Mouse (Mus musculus) lung, embryonic 16.5 days (tissue): ENCODE results near the gene Ccdc87. TPM values are rescaled to one million over a fixed set of nuclear protein-coding genes. Genes with fewer than 3 reads are reported as not detected.
"Not testable (repeated sequence)": the region's sequence is repeated elsewhere in the genome, so short reads cannot be mapped to it uniquely, and the experiment has no call there.

Source experiments
- ATAC-seq: fragments of 200-750 bp; cut with Nextera tagmentation; 2 replicates; pipeline ENCODE4 v1.8.0; 2017; ENCODE audit warnings: low read depth, mild to moderate bottlenecking, moderate library complexity
- H3K27ac ChIP-seq: fragments of 300-500 bp; sonication (generic); 2 replicates; pipeline ENCODE4 v1.5.1; 2014; ENCODE audit warnings: mild to moderate bottlenecking, control low read depth, low read length
- H3K27me3 ChIP-seq: fragments of 300-500 bp; sonication (generic); 2 replicates; pipeline ENCODE4 v1.6.1; 2014; ENCODE audit warnings: low read depth, low read length, mixed read lengths; ENCODE audit not compliant: control insufficient read depth, insufficient read depth
- H3K36me3 ChIP-seq: fragments of 300-500 bp; sonication (generic); 2 replicates; pipeline ENCODE4 v1.6.1; 2014; ENCODE audit warnings: low read length; ENCODE audit not compliant: control insufficient read depth, insufficient read depth
- H3K4me1 ChIP-seq: fragments of 300-500 bp; sonication (generic); replicated peaks from 2 replicates; pipeline ENCODE4 v1.6.1; 2014; ENCODE audit warnings: low read length, mixed read lengths; ENCODE audit not compliant: control insufficient read depth, insufficient read depth
- H3K4me2 ChIP-seq: fragments of 300-500 bp; sonication (generic); 2 replicates; pipeline ENCODE4 v1.6.1; 2014; ENCODE audit warnings: low read depth, low read length, control low read depth
- H3K4me3 ChIP-seq: fragments of 300-500 bp; sonication (generic); 2 replicates; pipeline ENCODE4 v1.5.1; 2014; ENCODE audit warnings: mild to moderate bottlenecking, low read length, control low read depth
- H3K9ac ChIP-seq: fragments of 300-500 bp; sonication (generic); 2 replicates; pipeline ENCODE4 v1.6.1; 2014; ENCODE audit warnings: low read length, control low read depth
- H3K9me3 ChIP-seq: fragments of 300-500 bp; sonication (generic); 2 replicates; pipeline ENCODE4 v1.6.1; 2016; ENCODE audit warnings: low read length; ENCODE audit not compliant: control insufficient read depth
- WGBS: fragments of 180-500 bp; shearing (Covaris S2); extraction: QIAGEN DNeasy Blood & Tissue Kit; methylation state at CpG from one replicate; pipeline ENCODE4 v1.1.7; 2014; 5-methylcytosine and 5-hydroxymethylcytosine counted together
- polyA plus RNA-seq: library from polyadenylated mRNA; unstranded; fragments of >200 nt; fragmentation: Nextera tagmentation; extraction: Ambion mirVana; gene quantifications from 2 replicates; pipeline ENCODE4 v1.2.1, GENCODE M21; 2015

Gene Ccdc87
- polyA plus RNA-seq, 1 experiment from 2014 or later = 0.65 TPM

DNA sequence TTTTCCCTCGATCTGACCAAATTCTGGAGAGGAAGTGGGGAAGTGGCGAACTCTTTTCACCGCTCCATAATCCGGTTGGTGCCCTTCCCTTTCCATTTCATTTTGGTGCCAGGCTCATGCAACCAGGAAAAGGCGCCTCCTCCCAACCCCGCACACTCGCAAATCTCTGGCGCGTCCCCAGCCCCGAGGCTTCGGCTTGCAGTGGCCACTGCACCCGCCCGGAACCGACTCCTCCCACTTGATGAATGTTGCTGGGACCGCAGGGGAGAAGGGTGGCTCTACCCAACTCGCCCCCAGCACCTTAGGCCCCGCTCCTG lies 28.5 kb upstream of the Ccdc87 start:
- 0% methylated on average over 17 of the region's 17 CpGs for WGBS
- no peak for ATAC-seq
- Histone ChIP-seq H3K4me1 (peaks cover 16% of the 10 kb centered on the region), H3K4me3 (peak overlapping the region; percentile 95), H3K9me3 (no peaks in the 10 kb centered on the region), H3K36me3 (no peaks in the 10 kb centered on the region), H3K9ac (peak overlapping the region; percentile 83), H3K27ac (peak overlapping the region; percentile 97), H3K27me3 (no peaks in the 10 kb centered on the region), H3K4me2 (peak overlapping the region; percentile 94)

DNA sequence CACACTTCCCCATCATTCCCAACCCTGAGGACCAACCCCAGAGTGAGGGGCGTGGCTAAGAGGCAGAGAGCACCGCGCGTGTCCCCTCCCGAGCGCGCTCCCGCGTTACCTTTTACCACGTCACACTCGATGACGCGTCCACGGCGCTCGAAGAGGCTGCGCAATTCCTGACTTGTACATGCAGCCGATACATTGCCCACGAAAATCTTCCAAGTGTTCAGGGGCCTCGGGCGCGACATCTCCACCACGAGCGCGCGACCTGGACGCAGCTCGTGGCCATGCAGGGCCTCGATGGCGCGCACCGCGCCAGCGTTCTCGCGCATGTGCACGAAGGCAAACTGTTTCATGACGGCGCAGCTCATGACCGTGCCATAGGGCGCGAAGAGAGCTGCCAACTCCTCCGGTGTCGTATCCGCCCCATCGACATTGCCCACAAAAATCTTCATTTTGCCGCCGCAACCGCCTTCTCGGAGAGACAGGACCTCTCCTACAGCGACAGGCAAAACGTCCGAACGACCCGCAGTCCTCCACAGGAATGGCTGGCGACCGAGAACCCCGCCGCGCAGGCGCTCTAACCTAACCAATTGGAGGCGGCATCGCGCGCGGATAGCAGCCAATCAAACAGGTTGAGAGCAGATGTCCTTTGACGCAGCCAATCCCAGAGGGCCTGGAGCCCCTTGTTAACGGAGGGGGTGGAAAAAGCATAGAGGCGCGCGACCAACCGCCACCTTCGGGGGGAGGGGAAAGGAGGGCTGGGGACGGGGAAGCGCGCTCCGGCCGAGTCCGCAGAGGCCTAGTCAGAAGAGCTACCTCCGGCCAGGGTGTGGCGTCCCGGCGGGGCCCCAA lies 27.9 kb upstream of the Ccdc87 start, which contains the start of the genes Gm21992 and Rbm14:
Gene Gm21992 (minus strand): TSS at position 550 of the 846 bp plus-strand sequence.
Gene Rbm14 (minus strand): TSS at position 572 of the 846 bp plus-strand sequence.
- under 1% methylated on average over 83 of the region's 83 CpGs for WGBS
- ATAC-seq = peak; percentile 99
- no peaks in the 10 kb centered on the region for H3K9me3 ChIP-seq
- peak within 1 kb of the TSS; percentile 98 for H3K9ac ChIP-seq
- peak within 1 kb of the TSS; percentile 94 for H3K4me2 ChIP-seq
- H3K36me3 ChIP-seq = no peaks in the 10 kb centered on the region
- no peaks in the 10 kb centered on the region for H3K27me3 ChIP-seq
- peak within 1 kb of the TSS; percentile 95 for H3K4me3 ChIP-seq
- peak within 1 kb of the TSS; percentile 97 for H3K27ac ChIP-seq
- H3K4me1 ChIP-seq = peaks cover 16% of the 10 kb centered on the region

DNA sequence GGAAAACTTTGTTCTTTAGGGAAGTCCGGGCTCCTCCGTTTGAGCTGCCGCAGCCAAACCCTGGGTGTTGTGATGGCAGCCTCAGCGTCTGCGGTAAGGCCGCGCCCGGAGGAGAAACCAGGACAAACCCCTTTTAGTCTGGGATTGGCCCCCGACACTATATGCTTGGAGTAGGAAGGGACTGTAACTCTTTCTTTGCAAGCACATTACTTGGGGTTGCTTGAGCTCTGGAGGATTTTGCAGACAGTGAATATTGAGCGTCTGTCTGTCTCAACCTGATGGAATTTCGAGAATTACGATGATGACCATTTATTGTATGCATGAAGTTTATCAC lies 27.3 kb upstream of the Ccdc87 start:
- ATAC-seq = peak; percentile 43
- peak overlapping the region; percentile 97 for H3K27ac ChIP-seq
- no peaks in the 10 kb centered on the region for H3K36me3 ChIP-seq
- H3K27me3 ChIP-seq = no peaks in the 10 kb centered on the region
- H3K9ac ChIP-seq = peak overlapping the region; percentile 98
- 2% methylated on average over 12 of the region's 12 CpGs for WGBS
- H3K4me3 ChIP-seq = peak overlapping the region; percentile 95
- H3K4me2 ChIP-seq = peak overlapping the region; percentile 70
- H3K4me1 ChIP-seq = peaks cover 16% of the 10 kb centered on the region
- H3K9me3 ChIP-seq = no peaks in the 10 kb centered on the region

DNA sequence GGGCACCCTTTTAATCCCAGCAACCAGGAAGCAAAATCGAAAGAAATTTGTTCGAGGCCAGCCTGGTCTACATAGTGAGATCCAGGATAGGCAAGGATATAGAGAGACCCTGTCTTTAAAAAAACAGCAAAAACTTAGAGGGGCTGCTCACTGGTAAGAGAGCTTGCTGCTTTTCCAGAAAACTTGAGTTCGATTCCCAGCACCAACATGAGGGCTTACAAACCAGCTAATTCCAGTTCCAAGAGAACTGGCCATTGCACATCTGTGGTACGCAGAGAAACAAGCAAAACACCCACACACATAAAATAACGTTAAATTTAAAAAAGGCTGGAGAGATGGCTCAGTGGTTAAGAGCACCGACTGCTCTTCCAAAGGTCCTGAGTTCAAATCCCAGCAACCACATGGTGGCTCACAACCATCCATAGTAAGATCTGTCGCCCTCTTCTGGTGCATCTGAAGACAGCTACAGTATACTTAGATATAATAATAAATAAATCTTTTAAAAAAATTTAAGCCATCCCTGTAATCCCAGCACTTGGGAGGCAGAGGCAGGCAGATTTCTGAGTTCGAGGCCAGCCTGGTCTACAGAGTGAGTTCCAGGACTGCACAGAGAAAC lies 26.7 kb upstream of the Ccdc87 start:
- peak overlapping the region; percentile 70 for H3K4me2 ChIP-seq
- H3K9ac ChIP-seq = peak overlapping the region; percentile 98
- H3K4me1 ChIP-seq = peaks cover 16% of the 10 kb centered on the region
- not testable (repeated sequence) for ATAC-seq, H3K27me3 ChIP-seq, H3K9me3 ChIP-seq, H3K36me3 ChIP-seq
- H3K4me3 ChIP-seq = peak overlapping the region; percentile 95
- 72% methylated on average over 8 of the region's 8 CpGs for WGBS
- peak overlapping the region; percentile 97 for H3K27ac ChIP-seq

DNA sequence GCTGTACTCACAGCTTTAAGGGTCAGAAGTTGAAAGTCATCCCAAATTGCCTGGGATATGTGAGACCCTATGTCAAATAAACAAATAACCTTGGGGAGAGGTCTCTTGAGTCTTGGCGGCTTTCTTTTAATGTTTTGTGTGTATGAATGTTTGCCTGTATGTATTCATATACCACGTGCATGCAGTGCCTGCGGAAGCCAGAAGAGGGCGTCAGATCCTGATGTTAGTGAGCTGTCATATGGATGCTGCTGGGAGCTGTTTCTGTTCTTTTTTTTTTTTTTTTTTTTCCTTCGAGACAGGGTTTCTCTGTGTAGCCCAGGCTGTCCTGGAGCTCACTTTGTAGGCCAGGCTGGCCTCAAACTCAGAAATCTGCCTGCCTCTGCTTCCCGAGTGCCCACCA lies 26.2 kb upstream of the Ccdc87 start:
- H3K4me3 ChIP-seq = no peak overlapping the region
- H3K27ac ChIP-seq = no peak overlapping the region
- no peak for ATAC-seq
- 87% methylated on average over 6 of the region's 6 CpGs for WGBS
- no peaks in the 10 kb centered on the region for H3K36me3 ChIP-seq
- no peak overlapping the region for H3K4me2 ChIP-seq
- no peak overlapping the region for H3K9ac ChIP-seq
- no peaks in the 10 kb centered on the region for H3K27me3 ChIP-seq
- peaks cover 13% of the 10 kb centered on the region for H3K4me1 ChIP-seq
- H3K9me3 ChIP-seq = no peaks in the 10 kb centered on the region

DNA sequence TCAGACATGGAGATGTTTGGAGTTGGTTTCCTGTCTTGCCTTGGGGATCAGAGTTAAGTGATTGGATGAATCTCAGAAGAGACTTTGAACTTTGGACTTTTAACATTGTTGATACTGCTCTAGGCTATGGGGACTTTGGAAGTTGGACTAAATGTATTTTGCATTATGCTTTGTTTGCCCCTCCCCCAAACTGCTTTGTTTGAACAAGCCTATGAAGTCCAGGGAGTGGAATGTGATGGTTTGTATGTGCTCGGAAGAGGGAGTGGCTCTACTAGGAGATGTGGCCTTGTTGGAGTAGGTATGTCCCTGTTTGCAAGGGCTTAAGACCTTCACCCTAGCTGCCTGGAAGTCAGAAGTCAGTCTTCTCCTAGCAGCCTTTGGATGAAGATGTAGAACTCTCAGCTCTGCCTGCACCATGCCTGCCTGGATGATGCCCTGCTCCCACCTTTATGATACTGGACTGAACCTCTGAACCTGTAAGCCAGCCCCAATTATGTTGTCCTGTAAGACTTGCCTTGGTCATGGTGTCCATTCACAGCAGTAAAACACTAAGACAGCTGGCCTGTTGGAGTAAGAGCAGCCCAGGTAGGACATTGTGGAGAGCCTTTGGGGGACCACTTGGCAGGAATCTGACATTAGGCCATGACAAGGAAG lies 21.9 kb upstream of the Ccdc87 start:
- 14% methylated on average over 1 of the region's 1 CpGs for WGBS
- no peak overlapping the region for H3K9ac ChIP-seq
- H3K27ac ChIP-seq = no peak overlapping the region
- no peaks in the 10 kb centered on the region for H3K9me3 ChIP-seq
- no peak overlapping the region for H3K4me3 ChIP-seq
- no peaks in the 10 kb centered on the region for H3K27me3 ChIP-seq
- no peak overlapping the region for H3K4me2 ChIP-seq
- no peaks in the 10 kb centered on the region for H3K36me3 ChIP-seq
- H3K4me1 ChIP-seq = no peaks in the 10 kb centered on the region; the same call in 1 of the 2 replicates
- peak; percentile 34; the same call in 1 of the 2 replicates for ATAC-seq

DNA sequence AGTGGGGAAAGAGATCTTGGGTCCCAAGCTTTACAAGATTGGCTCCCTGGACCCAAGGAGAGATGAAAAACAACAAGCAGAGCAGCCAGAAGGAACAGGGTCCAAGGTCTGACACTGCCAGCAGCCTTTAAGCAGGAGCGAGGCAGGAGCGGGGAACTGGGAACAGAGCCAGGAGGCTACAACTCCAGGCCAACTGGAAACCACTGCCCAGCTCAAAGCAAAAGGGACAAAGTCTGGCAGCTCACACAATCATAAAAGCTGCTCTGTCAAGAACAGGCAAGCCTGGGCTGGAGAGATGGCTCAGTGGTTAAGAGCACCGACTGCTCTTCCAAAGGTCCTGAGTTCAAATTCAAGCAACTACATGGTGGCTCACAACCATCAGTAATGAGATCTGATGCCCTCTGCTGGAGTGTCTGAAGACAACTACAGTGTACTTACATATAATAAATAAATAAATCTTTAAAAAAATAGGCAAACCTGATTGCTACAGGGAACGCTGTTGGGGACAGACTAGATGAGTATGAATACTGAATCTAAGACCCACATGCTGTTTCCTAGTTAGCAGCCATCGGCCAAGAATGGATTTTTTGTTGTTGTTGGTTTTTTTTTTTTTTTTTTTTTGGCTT lies 18.4 kb upstream of the Ccdc87 start:
- no peak overlapping the region for H3K4me3 ChIP-seq
- H3K36me3 ChIP-seq = peaks cover 3% of the 10 kb centered on the region; the same call in 1 of the 2 replicates
- ATAC-seq = peak; percentile 88
- H3K9ac ChIP-seq = no peak overlapping the region
- H3K9me3 ChIP-seq = no peaks in the 10 kb centered on the region
- H3K4me2 ChIP-seq = no peak overlapping the region
- no peaks in the 10 kb centered on the region for H3K4me1 ChIP-seq
- 63% methylated on average over 5 of the region's 5 CpGs for WGBS
- H3K27me3 ChIP-seq = no peaks in the 10 kb centered on the region
- H3K27ac ChIP-seq = no peak overlapping the region

DNA sequence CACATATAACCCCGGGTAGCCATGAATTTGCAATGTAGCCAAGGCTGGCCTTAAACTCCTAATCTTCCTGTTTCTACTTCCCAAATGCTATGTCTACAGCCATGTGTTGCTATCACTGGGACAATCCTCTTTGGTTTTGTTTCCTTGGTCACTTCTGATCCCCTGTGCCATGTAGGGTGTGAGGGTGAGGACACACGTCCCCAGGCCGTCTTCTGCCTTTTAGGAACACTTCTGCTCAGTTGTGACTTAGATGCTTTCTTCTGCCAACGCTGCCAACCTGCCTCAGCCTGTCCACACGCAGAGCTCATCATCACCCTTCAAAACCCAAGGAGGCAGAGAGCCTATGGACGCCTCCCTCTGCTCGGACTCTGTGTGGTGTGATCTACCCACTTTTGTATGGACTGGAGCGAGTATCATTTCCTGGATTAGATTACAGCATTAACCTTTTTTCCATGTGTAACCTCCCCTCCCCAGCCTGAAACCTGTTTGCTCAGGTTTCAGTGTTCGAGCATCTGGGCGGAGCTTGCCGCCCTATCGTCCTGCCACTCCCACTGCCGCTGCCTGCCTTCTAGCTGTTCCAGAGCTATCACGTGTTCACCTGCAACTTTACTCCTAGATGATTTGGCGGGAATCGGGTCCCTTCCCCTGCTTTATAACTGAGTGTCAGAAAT lies 10.6 kb upstream of the Ccdc87 start:
- WGBS = 47% methylated on average over 16 of the region's 16 CpGs
- no peaks in the 10 kb centered on the region for H3K9me3 ChIP-seq
- no peaks in the 10 kb centered on the region for H3K4me1 ChIP-seq
- no peak overlapping the region for H3K4me3 ChIP-seq
- peak overlapping the region; percentile 26; the same call in 1 of the 2 replicates for H3K4me2 ChIP-seq
- no peak overlapping the region for H3K9ac ChIP-seq
- ATAC-seq = peak; percentile 54
- no peak overlapping the region for H3K27ac ChIP-seq
- no peaks in the 10 kb centered on the region for H3K27me3 ChIP-seq
- H3K36me3 ChIP-seq = peaks cover 6% of the 10 kb centered on the region; the same call in 1 of the 2 replicates
